Mouse (Mus musculus) adrenal gland (tissue): ENCODE measurements around the gene Aknad1.

Experiments
- intact Hi-C: fragments of 180-260 bp; cut with DNase I; formaldehyde crosslinking; loops from one replicate; pipeline ENCODE4 v1.15.1; 2025
- long read RNA-seq, 2 experiments: library from polyadenylated mRNA; unstranded; transcript quantifications; one replicate each; pipeline ENCODE4 v2.0.0; 2020; ENCODE audit warnings: borderline replicate concordance in 1 of 2; ENCODE audit not compliant: insufficient replicate concordance in 1 of 2

The Aknad1 gene
- long read RNA-seq, experiment 1, result 0 reads
- long read RNA-seq, experiment 2, result 0 reads

DNA sequence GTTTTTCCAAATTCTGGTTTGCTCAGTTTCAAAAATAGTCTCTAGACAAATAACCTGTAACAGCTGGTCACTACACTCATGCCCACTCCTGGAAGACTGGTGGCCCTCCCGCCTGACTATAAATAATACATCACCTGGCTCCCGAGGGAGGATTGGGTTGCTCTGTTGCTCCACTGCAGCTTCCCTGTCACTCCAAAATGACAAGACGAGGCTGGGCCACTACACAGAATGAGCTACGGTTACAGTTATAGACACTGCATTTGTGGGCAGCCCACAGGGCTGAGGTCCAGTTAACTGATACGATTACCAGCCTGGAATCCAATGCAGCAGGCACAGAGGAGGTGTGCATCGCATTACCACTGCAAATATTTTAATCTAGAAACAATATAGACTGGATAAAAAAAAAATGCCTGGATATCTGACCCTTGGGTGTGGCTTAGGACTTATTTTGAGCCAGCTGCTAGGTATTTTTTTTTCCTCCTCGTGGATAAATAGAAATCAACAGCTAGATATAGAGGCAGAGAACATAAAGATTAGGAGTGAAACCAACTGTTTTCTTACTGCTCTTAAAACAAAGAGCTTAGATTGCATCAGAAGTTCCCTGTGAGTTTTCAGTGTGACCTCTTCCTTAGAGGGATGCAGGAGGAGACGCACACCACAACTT is at the start of gene Aknad1:
Aknad1 (plus strand) TSS at position 614 of the 664 bp plus-strand sequence.
- intact Hi-C loops, result no loop called here

DNA sequence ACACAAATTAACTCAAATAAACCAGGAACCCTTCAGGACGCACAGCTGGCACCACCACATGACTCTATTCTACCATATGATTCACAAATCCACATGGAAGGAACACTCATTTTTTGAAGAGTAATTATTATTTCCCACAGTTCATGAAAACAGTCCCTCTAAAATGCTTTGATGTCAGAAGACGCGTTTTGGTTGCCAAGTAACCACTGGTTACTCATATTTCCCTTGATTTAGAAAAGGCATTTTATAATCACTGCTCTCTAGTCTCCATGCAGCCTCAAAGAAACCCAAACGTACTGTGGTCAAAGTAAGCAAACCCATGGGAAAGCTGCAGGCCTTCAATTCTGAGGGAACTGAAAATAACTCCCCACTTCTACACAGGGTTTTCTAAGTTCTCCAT is 49.5 kb upstream of the Aknad1 start:
- intact Hi-C loops, result no loop called here

DNA sequence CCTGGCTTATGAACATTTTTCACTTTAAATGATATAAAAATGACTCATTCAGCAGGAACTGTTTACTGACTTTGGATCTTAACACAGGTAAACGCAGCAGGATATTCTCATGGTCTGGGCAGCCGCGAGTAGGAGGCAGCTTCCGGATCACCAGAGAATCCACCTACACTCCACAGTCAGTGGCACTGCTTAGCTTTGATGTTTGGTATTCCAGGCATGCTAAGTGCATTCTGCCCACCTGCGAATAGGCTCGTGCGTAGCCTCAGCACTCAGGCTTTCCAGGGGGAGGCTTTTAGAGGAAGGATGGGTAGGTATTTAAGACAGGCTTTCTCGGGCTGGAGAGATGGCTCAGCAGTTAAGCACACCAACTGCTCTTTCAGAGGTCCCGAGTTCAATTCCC is 45.1 kb upstream of the Aknad1 start:
- intact Hi-C loops, result no loop called here

DNA sequence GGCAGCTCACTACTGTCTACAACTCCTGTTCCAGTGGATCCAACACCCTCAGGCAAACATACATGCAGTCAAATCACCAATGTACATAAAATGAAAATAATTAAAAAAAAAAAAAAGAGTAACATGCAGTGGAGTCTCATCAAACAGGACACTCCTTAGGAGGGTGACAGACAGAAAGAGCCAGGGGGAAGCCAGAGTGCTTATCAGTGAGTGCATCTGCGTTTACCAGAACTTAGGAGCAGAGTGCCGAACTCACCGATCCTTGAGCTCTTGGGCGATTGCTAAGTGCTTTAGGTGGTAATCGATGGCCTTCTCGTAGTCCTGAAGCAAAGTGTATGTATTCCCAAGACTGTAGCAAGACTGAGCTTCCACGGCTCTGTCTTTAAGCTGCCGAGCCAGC is 40.8 kb upstream of the Aknad1 start:
- intact Hi-C loops, result no loop called here

DNA sequence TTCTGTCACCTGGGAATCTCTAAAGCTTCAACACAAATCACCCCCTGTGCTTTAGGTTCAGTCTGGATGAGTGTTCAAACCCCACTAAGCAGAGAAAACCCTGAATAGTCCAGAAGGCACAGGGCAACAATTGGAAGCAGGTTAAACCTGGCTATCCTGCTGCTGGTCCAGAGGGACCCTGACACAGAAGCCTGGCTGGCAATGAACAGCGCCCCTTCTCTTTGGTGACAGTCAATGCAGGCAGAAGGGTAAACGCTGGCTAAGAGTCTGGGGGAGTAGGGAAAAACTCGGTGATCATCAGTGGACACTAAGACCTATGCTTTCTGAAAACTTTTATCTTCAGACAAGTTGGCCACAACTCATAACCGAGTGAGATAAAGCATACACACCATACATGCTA is 39.7 kb upstream of the Aknad1 start:
- intact Hi-C loops, result loop anchor here (2.0 kb wide), 1 partner anchor 71 kb away; no protein-coding TSS in a partner anchor

DNA sequence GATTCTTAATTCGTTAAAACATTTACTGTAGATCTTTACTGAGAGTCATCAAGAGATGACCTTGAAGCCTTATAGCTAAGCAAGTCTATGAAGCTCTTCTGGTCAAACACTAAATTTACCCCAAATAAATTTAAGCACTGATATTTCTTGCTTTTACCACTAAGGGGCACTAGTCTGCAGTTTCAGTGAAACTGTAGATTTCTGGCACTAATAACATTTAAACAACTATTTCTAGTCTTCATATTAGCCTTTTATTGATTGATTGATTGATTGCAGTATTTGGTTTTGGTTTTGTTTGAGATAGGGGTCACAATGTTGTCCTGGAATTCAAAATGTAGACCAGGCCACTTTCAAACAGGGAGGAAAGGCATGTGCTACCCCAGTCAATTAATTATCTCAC is 38.2 kb upstream of the Aknad1 start:
- intact Hi-C loops, result loop anchor here (2.0 kb wide), 1 partner anchor 70 kb away; no protein-coding TSS in a partner anchor

DNA sequence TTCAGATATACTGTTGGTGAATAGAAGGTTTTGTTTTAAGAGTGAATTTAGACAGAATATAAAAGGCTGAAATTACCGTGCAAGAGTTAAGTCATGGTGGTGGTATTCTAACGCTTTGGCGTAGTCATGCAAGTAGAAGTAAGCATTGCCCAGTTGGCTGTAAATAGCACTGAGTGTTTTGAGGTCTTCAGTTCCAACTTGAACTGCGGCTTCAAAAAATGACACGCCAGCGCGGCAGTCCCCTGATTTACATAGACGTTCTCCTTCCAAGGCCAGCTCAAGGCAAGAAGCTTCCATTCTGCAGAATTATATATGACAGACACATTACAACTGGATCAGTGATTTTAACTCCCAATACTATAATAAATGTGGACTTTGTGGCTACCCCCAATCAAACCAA is 36.7 kb upstream of the Aknad1 start:
- intact Hi-C loops, result no loop called here

DNA sequence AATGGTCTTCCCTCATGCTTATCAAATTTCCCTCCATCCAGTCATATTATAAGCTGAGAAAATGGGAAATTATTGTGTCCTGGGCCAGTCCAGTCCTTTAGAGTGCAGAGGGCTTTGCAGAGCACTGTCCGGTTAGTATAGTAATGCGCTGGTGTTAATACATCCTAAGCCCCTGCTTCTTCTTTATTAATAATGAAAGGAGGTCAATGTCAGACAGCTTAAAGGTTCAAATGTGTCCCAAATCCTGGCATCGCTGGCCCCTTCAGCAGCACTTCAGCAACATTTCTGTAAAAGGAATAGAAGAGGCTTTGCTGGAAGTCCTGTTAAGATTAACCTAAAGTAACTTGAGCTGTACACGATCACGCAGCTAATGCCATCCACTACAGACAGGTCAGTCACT is 28.2 kb upstream of the Aknad1 start:
- intact Hi-C loops, result no loop called here

DNA sequence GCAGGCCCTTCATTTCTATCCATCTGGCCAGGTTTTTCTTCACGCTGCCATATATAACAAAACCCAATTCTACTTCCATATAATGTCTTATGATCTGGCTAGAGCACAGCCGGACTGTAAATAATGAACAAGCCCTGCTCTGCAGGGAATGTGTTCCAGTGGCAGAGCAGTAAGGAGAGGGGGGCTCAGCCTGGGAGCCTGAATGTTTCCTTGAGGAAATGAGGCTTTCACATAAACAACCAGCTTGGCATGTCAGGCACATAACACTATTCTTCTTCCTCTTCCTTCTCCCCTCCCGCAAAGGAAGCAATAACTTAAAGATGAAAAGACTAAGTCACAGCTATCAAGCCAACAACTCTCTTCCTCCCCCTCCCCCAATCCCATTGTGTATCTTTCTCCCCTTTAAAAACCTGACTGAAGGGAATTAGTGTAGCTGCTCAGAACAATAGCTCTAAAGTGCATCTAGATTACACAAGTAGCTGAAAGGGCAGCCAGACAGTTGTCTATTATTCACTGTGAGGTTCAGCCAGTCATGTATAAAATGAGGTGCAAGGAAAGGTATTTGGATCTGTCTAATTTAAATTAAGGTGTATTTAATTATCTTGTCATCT is 26.3 kb upstream of the Aknad1 start:
- intact Hi-C loops, result no loop called here

DNA sequence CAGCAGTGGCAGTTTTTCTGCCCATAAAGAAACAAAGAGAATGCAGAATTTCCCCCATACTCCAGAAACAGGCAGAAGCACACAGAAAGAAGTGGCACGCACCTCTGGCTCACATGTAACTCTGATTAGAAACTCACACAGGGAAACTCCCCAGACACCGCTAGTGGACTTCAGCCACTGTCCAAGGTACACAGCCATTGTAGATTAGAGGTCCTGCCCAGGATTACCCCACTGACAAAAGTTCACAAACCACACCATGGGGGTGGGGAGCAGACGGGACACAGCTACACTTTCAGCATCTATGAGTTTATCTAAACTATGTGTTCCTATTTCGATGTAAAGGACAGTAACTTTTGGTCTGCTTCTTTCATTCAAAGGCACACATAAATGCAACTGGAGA is 24.6 kb upstream of the Aknad1 start:
- intact Hi-C loops, result no loop called here

DNA sequence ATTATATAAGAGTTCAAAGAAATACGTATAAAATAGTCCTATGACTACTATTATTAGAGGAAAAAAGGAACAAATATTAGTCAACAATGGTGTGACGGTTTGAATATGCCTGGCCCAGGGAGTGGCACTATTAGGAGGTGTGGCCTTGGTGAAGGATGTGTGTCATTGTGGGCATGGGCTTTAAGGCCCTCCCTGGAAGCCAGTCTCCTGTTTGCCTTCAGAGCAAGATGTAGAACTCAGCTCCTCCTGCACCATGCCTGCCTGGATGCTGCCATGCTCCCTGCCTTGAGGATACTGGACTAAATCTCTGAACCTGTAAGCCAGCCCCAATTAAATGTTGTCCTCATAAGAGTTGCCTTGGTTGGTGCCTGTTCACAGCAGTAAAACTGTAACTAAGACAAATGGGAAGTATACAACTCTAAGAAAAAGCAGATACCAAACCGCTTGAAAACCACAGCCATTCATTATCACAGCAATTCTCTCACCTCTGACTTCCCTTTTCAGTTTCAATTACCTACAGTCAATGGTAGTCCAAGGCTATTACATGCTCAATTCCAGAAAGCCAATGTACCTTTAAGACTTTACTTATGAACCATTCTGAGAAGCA is 21.5 kb upstream of the Aknad1 start:
- intact Hi-C loops, result no loop called here

DNA sequence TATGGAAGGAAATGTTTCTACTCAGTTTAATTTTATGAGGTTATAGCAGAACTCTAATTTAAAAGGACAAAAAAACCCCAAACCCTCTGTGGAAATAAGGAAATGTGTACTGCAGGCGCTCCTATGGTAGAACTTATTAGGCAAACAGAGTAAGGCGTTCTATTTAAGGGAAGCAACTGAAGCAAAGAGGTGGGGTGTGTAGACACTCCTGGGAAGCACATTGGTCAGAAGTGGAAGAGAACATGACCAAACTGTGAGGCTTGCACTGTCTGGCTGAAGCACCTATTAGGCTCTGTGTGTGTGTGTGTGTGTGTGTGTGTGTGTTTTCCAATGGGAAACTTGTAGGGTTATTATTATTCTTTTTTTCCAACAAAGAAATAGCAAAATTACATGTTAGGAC is 20.1 kb upstream of the Aknad1 start:
- intact Hi-C loops, result no loop called here

DNA sequence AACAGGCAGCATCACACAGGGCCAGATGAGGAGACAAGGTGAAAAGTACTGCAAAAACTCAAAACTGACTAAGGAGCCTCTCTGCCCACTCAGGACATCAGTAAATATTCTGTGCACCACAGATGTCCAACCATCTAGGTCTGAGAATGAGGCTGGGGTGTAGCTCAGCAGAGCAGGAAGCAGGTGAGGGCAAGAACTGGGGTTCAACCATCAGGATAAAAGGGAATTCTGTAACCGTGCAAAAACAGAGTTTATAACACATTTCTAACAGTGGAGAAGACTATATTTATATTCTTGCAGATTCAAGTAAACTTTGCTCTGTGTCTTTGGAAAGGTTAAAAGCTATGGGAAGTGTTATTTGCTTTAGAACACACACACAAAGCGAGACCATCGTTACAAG is 19.7 kb upstream of the Aknad1 start:
- intact Hi-C loops, result no loop called here

DNA sequence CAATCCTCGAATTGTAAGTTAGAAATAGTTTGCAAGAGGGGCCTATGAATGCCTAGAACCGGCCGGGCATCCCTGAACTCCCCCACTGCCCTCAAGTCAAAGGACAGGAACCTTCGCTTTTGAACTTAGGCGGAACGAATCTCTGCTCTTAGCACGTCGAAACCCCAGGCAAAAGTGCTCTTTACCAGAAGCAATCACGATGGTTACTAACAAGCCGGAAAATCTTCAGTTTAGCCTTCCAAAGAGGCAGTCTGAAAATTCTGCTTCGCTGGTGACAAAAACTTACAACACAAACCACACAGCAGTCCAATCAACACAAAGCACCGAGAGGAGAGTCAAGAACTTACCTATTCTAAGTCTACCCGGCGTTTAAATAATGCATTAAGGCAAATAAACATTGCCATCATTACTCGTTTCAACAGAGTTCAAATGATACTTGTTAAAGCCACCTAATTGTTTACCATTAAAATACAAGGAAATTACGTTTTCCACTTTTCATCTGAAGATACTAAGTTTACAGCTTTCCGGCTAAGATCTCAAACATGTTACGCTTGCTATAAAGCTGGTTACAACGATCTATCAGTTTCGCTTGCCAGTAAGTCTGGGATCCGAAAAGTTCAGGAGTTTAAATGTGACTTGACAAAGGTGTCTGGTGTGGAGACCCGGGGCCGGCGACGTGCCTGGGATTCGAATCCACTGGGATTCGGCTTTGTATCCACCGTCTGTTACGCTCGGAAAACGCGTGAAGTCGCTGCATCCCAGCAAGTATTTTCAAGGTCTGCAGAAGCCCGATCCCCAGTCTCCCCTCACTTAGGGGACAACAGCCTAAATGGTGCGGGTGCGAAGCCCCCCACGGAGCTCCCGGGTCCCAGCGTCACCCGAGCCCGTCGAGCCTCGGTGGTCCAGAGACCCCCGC is 18.1 kb upstream of the Aknad1 start:
- intact Hi-C loops, result no loop called here

DNA sequence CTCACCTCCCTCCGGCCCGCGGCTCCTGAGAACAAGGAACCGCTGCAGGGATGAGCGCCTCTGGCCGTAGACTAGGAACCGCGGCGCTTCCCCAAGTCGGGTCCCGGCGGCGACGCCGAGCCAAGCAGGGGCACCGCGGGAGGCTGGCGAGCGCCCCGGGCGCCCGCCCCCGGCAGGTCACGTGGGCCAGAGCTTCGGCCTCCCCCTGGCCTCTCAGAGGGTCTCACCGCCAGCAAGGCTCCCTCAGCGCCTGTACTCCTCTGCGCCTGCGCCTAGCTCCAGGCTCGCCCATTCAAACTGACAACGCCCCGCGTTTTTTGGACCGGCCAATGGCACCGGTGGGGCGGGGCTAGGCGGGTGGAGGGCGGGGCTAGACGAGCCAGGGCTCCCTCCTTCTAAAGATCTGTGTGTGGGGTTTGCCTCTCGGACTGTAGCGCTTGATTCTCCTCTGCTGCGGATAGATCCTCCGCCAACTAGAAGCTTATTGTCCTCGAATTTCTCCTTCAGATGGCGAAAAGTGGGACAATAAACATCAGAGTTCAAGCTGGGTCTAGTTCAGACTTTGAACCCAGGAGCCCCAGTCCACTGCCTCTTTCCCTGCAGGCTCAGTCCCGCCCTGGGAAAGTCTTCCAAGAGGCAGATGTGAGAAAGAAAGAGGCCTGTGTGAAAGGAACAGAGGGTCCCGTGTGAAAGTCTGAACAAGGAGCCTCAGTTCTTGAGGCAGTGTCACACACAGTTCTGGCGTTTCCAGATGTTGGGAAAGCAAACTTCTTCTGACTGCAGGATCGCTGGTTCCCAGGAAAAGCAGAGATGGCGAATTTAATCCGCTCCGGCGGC is 17.2 kb upstream of the Aknad1 start, which contains the start of gene Gpsm2:
Gpsm2 (minus strand) TSS at position 274 of the 837 bp plus-strand sequence.
- intact Hi-C loops, result no loop called here

DNA sequence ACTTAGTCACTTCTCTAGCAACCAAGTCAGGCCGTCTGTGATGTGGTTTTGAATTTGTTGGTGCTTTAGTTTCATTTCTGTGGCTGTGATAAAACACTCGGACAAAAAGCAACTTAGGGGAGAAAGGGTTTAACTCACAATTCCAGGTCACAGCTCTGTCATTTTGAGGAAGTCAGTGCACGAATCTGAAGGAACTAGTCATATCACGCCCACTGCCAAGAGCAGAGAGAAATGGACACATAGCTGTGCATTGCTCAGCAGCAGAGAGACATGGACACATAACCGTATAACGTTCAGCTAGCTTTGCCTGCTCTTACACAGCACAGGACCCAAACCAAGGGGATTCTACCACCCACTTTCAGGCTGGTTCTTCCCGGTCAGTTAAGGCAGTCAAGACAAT is 13.0 kb upstream of the Aknad1 start:
- intact Hi-C loops, result loop anchor here (5.0 kb wide), 1 partner anchor 36 kb away; no protein-coding TSS in a partner anchor

DNA sequence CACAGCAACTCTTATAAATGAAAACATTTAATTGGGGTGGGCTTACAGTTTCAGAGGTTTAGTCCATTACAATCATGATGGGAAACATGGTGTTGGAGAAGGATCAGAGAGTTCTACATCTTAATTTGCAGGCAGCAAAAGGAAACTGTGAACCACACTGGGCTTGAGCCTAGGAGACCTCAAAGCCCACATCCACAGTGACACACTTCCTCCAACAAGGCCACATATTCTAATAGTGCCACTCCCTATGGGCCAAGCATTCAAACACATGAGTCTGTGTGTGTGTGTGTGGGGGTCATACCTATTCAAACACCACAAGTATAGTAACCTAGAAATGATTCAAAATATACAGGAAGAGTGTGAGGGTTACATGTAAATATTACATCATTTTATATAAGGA is 12.1 kb upstream of the Aknad1 start:
- intact Hi-C loops, result loop anchor here (5.0 kb wide), 1 partner anchor 35 kb away; no protein-coding TSS in a partner anchor

DNA sequence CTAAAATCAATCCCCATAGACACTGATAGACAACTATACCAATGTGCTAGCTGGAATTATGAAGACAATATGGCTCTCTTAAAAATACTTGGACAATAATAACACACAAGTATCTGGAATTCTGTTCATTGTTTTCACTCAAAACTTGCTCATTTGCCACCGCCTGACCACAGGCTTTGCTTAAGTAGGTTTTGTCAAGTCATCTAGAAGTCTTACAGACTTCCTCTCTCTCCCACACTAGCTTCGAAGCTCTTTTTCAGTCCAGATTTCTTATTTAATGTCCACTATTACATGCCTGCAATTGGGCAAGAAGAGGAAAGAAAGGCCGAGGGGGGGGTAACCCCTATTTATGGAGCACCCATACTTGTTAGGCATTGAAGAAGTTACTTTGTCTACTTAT is 11.7 kb upstream of the Aknad1 start:
- intact Hi-C loops, result loop anchor here (5.0 kb wide), 1 partner anchor 35 kb away; no protein-coding TSS in a partner anchor

DNA sequence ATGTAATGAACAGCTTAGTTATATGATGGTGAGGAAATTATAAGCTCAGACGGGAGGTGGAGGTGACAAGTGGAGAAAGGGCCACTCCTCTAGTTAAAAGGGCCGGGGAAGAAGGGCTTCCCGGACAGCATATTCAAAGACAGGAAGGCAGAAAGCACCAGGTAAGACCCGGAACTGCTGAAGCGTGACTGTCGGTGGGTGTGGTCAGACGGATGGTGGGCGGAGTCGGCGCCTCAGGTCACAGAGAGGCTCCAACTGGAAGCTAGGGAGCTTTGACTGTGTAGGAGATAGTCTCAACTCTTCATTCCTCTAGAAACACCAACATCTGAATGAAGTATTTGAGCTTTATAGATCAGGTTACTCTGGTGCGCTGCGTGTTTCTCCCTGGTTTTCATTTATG is 9.1 kb upstream of the Aknad1 start:
- intact Hi-C loops, result no loop called here

DNA sequence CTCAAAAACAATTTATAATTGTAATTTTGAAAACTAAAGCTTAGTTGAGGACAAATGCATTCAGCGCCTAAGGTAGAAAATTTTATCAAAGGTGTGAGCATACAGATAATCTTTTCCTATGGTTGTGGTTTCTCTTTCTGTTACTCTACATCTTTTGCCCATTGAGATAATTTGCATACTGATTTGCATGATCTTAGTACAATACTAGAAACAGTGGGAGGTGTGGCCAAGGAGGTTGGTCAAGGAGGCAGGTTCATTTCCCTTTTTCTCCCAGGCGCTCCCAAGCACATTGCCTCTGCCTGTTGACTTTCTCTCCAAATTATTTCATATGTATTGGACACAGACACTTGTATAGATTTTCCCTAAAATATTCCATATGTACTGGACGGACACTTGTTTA is 1.7 kb upstream of the Aknad1 start:
- intact Hi-C loops, result no loop called here

DNA sequence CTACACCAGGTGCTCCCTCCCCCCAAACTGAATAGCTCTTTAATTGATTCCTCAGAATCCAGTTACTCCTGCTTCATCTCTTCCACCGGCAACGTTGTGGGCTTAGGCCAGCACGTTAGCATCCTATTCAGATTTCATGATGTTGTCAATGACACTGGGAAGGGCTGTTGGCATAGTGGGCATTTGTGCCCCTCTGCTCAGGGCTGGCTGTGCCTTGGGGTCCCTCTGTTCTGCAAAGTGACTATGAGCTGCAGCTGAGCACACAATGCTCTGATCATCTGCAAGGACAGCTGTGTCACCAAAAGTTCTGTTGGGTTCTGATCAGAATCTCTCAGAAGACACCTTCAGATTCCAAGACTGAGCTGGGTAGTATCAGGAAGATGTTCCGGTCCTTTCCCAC is 4.6 kb downstream of the Aknad1 start:
- intact Hi-C loops, result no loop called here
